Mouse (Mus musculus) retina, postnatal 1 day (tissue): Measurements from ENCODE around the gene H2-M10.2.
"Not testable (repeated sequence)": the region's sequence is repeated elsewhere in the genome, so short reads cannot be mapped to it uniquely, and the experiment has no call there.

Experiments used
- DNase-seq: peaks from one replicate; pipeline ENCODE4 v3.0.0-alpha.2; 2012

The H2-M10.2 gene

DNA sequence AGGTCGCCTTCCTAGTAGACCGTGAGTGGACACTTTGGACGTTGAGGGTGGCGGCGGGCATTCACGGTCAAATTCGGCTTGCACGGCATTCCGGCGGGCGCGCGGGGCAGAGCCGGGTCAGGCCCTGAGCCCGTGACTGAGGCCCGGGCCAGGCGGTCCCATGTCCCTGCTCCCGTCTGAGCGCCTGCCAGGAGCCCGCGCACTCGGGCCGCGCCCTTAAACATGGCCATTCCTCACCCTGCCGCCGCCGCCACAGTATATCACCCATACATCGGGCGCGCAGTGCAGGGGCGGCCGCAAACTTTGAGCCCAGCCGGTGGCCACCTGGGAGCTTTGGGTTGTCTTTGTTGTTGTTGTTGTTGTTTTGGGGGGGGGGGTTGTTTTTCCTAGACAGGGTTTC is 37.4 kb downstream of the H2-M10.2 start:
- no peak for DNase-seq

DNA sequence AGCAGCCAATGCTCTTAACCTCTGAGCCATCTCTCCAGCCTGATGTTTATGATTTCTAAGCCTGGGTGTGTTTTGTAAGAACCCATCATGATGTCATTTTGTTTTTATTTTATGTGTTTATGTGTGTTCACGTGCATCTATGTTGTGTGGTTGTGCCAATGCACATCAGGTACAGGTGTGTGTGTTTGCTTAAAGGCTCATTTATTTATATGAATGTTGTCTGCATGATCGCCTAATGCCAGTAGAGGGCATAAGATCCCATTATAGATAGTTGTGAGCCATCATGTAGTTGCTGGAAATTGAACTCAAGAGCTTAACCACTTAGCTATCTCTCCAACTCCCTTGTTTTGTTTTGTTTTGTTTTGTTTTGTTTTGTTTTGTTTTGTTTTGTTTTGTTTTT is 40.5 kb downstream of the H2-M10.2 start:
- no peak for DNase-seq

- no peak for DNase-seq
These were observed 42.3 kb downstream of the H2-M10.2 start for GRCm38 (mm10) chr17:36244031-36244430.

GRCm38 (mm10) chr17:36240637-36241213 is 45.6 kb downstream of the H2-M10.2 start:
- DNase-seq = no peak

GRCm38 (mm10) chr17:36237321-36237921 is 48.9 kb downstream of the H2-M10.2 start:
- DNase-seq = peak; percentile 58

GRCm38 (mm10) chr17:36235300-36235699 is 51.0 kb downstream of the H2-M10.2 start:
- not testable (repeated sequence) for DNase-seq
